Mouse (Mus musculus) forebrain, embryonic 15.5 days (tissue): Measurements from ENCODE around the gene Ntrk1. TPM values are rescaled to one million over a fixed set of nuclear protein-coding genes. Genes with fewer than 3 reads are reported as not detected.

Source experiments
- ATAC-seq: fragments of 200-750 bp; cut with Nextera tagmentation; replicated peaks from 2 replicates; pipeline ENCODE4 v1.8.0; 2017; ENCODE audit warnings: mild to moderate bottlenecking, moderate TSS enrichment, moderate library complexity
- H3K27ac ChIP-seq: fragments of 300-500 bp; sonication (generic); replicated peaks from 2 replicates; pipeline ENCODE4 v1.5.1; 2015; ENCODE audit warnings: mild to moderate bottlenecking, inconsistent platforms
- H3K27me3 ChIP-seq: fragments of 300-500 bp; sonication (generic); 2 replicates; pipeline ENCODE4 v1.6.1; 2015; ENCODE audit warnings: inconsistent platforms
- H3K36me3 ChIP-seq: fragments of 300-500 bp; sonication (generic); 2 replicates; pipeline ENCODE4 v1.6.1; 2015; ENCODE audit warnings: mild to moderate bottlenecking, inconsistent platforms
- H3K4me1 ChIP-seq: fragments of 300-500 bp; sonication (generic); 2 replicates; pipeline ENCODE4 v1.6.1; 2015; ENCODE audit warnings: inconsistent platforms
- H3K4me2 ChIP-seq: fragments of 300-500 bp; sonication (generic); replicated peaks from 2 replicates; pipeline ENCODE4 v1.6.1; 2015; ENCODE audit warnings: mild to moderate bottlenecking, inconsistent platforms
- H3K4me3 ChIP-seq: fragments of 300-500 bp; sonication (generic); 2 replicates; pipeline ENCODE4 v1.5.1; 2015; ENCODE audit warnings: mild to moderate bottlenecking, inconsistent platforms
- H3K9ac ChIP-seq: fragments of 300-500 bp; sonication (generic); replicated peaks from 2 replicates; pipeline ENCODE4 v1.6.1; 2015; ENCODE audit warnings: mild to moderate bottlenecking, inconsistent platforms
- H3K9me3 ChIP-seq: fragments of 300-500 bp; sonication (generic); 2 replicates; pipeline ENCODE4 v1.6.1; 2016; ENCODE audit warnings: inconsistent platforms
- WGBS: fragments of 180-500 bp; shearing (Covaris S2); methylation state at CpG from one replicate; pipeline ENCODE4 v1.1.7; 2015; ENCODE audit warnings: mixed read lengths; 5-methylcytosine and 5-hydroxymethylcytosine counted together
- polyA plus RNA-seq: library from polyadenylated mRNA; unstranded; fragments of >200 nt; fragmentation: Nextera tagmentation; extraction: Ambion mirVana; gene quantifications from 2 replicates; pipeline ENCODE4 v1.2.1, GENCODE M21; 2015

Gene Ntrk1
- polyA plus RNA-seq, 1 experiment from 2014 or later = 1.0 TPM

- H3K27ac ChIP-seq = no peak overlapping the region
- no peak for ATAC-seq
- H3K4me3 ChIP-seq = no peak overlapping the region; the same call in 1 of the 2 replicates
- peaks cover 6% of the 10 kb centered on the region for H3K4me1 ChIP-seq
- H3K27me3 ChIP-seq = peaks cover 7% of the 10 kb centered on the region; the same call in 1 of the 2 replicates
- peak overlapping the region; percentile 25 for H3K4me2 ChIP-seq
- no peaks in the 10 kb centered on the region for H3K9me3 ChIP-seq
- H3K36me3 ChIP-seq = no peaks in the 10 kb centered on the region
- no peak overlapping the region for H3K9ac ChIP-seq
- 30% methylated on average over 9 of the region's 15 CpGs for WGBS
Observed at GRCm38 (mm10) chr3:87763683-87764289, 31.2 kb downstream of the Ntrk1 start.

DNA sequence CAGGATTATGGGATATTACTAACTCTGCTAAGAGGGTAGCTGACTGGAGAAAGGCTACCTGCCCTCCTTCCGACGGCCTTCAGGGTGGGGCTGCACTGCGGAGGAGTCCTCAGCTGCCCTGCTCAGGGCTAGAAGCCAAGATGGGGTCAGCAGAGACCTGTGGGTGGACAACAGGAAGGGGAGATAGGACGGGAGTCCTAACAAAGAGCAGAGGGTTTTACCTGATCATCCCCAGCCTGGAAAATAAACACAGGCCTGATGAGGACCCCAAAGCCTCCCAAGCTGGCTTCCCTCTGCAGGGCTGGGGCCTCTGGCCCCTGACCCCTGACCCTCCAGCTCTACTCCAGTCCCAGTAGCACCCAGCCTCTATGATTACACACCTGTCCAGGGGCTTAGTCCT lies 31.8 kb downstream of the Ntrk1 start:
- 63% methylated on average over 4 of the region's 4 CpGs for WGBS
- Histone ChIP-seq H3K27me3 (peaks cover 7% of the 10 kb centered on the region; the same call in 1 of the 2 replicates), H3K9ac (no peak overlapping the region), H3K4me2 (no peak overlapping the region), H3K4me3 (no peak overlapping the region), H3K36me3 (no peaks in the 10 kb centered on the region), H3K4me1 (peaks cover 5% of the 10 kb centered on the region; the same call in 1 of the 2 replicates), H3K27ac (no peak overlapping the region), H3K9me3 (no peaks in the 10 kb centered on the region)
- ATAC-seq = no peak

DNA sequence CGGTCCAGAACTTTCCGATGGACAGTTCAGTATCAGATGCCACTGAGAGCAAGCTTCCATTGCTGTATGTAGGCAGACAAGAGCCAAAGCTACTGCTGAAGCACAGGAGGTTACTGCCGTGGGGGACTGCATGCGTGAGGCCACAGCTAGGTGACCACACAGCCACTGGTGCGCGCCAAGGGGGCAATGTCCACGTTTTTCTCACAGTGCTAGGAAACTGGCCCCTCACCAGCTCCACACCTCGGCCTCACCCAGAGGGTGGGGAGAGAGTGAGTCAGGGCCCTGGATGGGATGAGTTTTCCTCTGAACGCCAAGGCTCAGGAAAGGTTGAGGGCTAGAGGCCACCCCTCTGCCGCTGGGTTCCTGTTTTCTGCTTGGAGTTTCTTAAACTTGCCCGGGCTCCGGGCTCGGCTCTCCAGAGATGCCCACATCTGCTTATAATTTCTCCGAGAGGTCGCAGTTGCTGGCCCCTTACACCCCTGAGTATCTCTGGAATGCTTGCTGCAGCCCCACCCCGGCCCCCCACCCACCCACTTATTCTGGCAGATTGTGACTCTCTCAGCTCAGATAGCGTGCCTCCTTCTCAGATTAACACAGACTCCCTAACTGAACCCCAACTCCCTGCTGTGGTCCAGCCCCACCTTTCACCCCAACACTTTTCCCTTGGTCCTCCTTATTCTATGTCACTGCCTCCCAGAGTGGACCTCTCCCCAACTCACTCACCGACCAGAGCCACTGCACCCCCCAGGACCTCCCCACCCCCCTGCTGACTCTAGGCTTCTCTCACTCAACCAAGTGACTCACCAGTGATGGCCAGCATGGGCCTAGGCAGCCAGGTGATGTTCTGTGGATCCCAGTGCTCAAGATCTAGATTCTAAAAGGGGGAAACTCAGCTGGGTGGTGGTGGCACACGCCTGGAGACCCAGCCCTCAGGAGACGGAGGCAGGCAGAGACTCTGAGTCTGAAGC lies 33.3 kb downstream of the Ntrk1 start:
- no peaks in the 10 kb centered on the region for H3K27me3 ChIP-seq
- H3K4me3 ChIP-seq = no peak overlapping the region
- no peak overlapping the region for H3K27ac ChIP-seq
- H3K4me2 ChIP-seq = no peak overlapping the region
- no peaks in the 10 kb centered on the region for H3K9me3 ChIP-seq
- 77% methylated on average over 20 of the region's 20 CpGs for WGBS
- no peak overlapping the region for H3K9ac ChIP-seq
- H3K4me1 ChIP-seq = peaks cover 5% of the 10 kb centered on the region; the same call in 1 of the 2 replicates
- no peaks in the 10 kb centered on the region for H3K36me3 ChIP-seq
- ATAC-seq = no peak

DNA sequence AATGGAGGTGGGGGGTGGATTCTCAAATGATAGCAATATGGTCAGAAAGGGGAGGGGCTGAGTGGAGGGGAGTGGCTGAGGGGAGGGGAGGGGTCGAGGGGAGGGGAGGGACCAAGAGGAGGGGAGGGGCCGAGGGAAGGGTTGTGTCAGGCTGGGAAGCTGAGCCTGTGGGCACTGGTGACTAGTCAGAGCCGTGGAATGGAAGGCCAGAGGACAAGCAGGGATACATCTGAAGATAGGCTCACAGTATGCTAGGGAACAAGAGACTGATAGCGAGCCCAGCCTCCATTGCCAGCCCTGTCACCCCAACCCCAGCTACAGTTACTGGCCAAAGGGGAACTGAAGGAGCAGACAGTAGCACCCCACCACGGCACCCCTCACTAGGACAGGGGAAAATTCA lies 36.3 kb downstream of the Ntrk1 start:
- H3K4me3 ChIP-seq = no peak overlapping the region
- H3K27me3 ChIP-seq = no peaks in the 10 kb centered on the region
- ATAC-seq = no peak
- no peaks in the 10 kb centered on the region for H3K36me3 ChIP-seq
- peaks cover 11% of the 10 kb centered on the region for H3K4me1 ChIP-seq
- no peak overlapping the region for H3K9ac ChIP-seq
- no peak overlapping the region for H3K4me2 ChIP-seq
- WGBS = 40% methylated on average over 5 of the region's 5 CpGs
- H3K27ac ChIP-seq = no peak overlapping the region
- no peaks in the 10 kb centered on the region for H3K9me3 ChIP-seq

GRCm38 (mm10) chr3:87756488-87756887 lies 38.5 kb downstream of the Ntrk1 start:
- 56% methylated on average over 20 of the region's 20 CpGs for WGBS
- peaks cover 8% of the 10 kb centered on the region for H3K4me1 ChIP-seq
- peak overlapping the region; percentile 44; the same call in 1 of the 2 replicates for H3K9ac ChIP-seq
- peak overlapping the region; percentile 52 for H3K4me2 ChIP-seq
- no peak overlapping the region for H3K27ac ChIP-seq
- ATAC-seq = peak; percentile 33; the same call in 1 of the 2 replicates
- H3K4me3 ChIP-seq = peak overlapping the region; percentile 31; the same call in 1 of the 2 replicates
- no peaks in the 10 kb centered on the region for H3K36me3 ChIP-seq
- no peaks in the 10 kb centered on the region for H3K9me3 ChIP-seq
- no peaks in the 10 kb centered on the region for H3K27me3 ChIP-seq

DNA sequence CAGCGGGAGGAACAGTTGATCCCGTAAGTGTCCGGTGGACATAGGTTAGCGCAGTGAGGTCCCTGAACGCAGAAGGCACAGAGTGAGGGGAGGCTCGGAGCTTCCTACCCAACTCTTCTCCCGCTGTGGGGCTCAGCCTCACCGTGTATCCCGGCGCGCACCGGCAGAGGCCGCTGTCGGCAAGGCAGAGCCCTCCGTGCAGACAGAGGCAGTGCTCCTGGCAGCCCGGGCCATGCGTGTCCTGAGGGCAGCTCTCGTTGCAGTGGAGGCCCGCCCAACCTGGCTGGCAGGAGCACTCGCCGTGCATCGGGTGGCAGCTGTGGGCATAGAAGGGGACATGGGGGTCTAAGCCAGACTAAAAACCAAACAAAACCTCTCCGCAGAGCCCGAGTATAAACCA lies 39.0 kb downstream of the Ntrk1 start:
- 2% methylated on average over 24 of the region's 24 CpGs for WGBS
- Histone ChIP-seq H3K36me3 (no peaks in the 10 kb centered on the region), H3K9me3 (no peaks in the 10 kb centered on the region), H3K9ac (peak overlapping the region; percentile 44), H3K27me3 (no peaks in the 10 kb centered on the region), H3K27ac (no peak overlapping the region), H3K4me1 (peaks cover 8% of the 10 kb centered on the region), H3K4me2 (peak overlapping the region; percentile 52), H3K4me3 (peak overlapping the region; percentile 31)
- peak; percentile 92 for ATAC-seq

DNA sequence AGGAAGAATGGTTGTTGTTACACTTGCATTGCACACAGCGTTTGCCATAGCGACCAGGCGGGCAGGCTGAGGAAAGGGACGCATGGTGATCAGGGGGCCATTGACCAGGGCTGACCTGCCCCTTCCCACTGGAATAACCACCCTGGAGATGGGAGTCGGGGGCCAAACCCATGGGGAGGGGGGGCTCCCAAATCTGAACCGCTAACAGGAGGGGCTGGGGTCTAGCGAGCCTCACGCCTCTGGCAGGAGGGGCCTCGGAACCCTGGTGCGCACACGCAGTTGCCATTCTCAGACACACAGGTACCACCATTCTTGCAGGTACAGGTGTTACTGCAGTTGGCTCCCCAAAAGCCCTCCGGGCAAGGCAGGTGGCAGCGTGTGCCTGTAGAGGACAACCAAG lies 41.1 kb downstream of the Ntrk1 start:
- Histone ChIP-seq H3K4me2 (no peak overlapping the region), H3K36me3 (no peaks in the 10 kb centered on the region), H3K4me3 (no peak overlapping the region), H3K27ac (no peak overlapping the region), H3K27me3 (no peaks in the 10 kb centered on the region), H3K9ac (no peak overlapping the region), H3K9me3 (no peaks in the 10 kb centered on the region), H3K4me1 (peaks cover 8% of the 10 kb centered on the region)
- 78% methylated on average over 13 of the region's 13 CpGs for WGBS
- no peak for ATAC-seq

DNA sequence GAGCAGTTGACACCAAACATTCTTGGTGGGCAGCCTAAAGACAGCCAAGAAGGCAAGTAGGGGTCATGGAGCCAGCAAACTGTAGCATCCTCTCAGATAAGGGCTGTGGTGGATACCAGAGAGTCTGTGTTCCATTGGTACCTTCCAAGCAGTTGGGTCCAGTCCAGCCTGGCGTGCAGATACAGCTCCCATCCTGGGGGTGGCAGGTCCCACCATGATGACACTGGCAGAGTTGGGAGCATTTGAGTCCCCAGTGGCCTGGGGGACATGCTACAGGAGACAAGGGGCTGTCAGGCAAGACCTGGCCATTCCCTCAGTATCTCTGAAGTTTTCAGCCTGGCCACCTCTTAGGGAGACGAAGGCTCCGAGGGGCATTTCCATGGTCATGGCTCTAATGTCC lies 42.4 kb downstream of the Ntrk1 start:
- Histone ChIP-seq H3K4me2 (no peak overlapping the region), H3K9ac (no peak overlapping the region), H3K27ac (no peak overlapping the region), H3K9me3 (no peaks in the 10 kb centered on the region), H3K27me3 (no peaks in the 10 kb centered on the region), H3K4me1 (peaks cover 8% of the 10 kb centered on the region), H3K36me3 (no peaks in the 10 kb centered on the region), H3K4me3 (no peak overlapping the region)
- 87% methylated on average over 3 of the region's 3 CpGs for WGBS
- ATAC-seq = no peak

DNA sequence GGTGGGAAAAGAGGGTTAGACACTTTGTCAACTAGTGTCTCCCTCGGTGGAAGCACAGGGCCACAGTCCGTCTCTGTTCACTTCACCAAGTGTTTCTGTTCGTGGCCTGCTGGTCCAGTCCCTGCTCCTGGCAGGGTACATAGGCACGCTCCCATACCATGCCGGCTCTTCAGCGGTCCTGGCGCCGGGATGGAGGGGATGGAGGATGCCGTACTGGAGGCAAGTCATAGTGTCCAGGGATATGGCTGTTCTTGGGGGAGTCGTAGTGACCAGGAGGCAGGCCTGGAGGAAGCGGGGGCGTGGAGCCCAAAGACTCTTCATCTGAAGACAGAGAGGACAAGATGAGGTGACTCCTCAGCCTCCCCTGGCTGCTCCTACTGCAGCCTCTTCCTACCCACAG lies 45.0 kb downstream of the Ntrk1 start:
- Histone ChIP-seq H3K4me1 (0 out of 2 replicates have a peak, but pooled peaks cover 5% of the 10 kb centered on the region), H3K4me2 (no peak overlapping the region), H3K4me3 (no peak overlapping the region), H3K27ac (no peak overlapping the region), H3K9me3 (no peaks in the 10 kb centered on the region), H3K9ac (no peak overlapping the region), H3K27me3 (no peaks in the 10 kb centered on the region), H3K36me3 (no peaks in the 10 kb centered on the region)
- WGBS = 92% methylated on average over 12 of the region's 12 CpGs
- ATAC-seq = no peak

GRCm38 (mm10) chr3:87749036-87749435 lies 45.9 kb downstream of the Ntrk1 start:
- no peaks in the 10 kb centered on the region for H3K27me3 ChIP-seq
- no peak overlapping the region for H3K4me3 ChIP-seq
- no peak overlapping the region for H3K9ac ChIP-seq
- H3K4me1 ChIP-seq = 0 out of 2 replicates have a peak, but pooled peaks cover 5% of the 10 kb centered on the region
- 16% methylated on average over 5 of the region's 5 CpGs for WGBS
- no peak overlapping the region for H3K27ac ChIP-seq
- H3K9me3 ChIP-seq = no peaks in the 10 kb centered on the region
- no peaks in the 10 kb centered on the region for H3K36me3 ChIP-seq
- ATAC-seq = no peak
- no peak overlapping the region for H3K4me2 ChIP-seq

DNA sequence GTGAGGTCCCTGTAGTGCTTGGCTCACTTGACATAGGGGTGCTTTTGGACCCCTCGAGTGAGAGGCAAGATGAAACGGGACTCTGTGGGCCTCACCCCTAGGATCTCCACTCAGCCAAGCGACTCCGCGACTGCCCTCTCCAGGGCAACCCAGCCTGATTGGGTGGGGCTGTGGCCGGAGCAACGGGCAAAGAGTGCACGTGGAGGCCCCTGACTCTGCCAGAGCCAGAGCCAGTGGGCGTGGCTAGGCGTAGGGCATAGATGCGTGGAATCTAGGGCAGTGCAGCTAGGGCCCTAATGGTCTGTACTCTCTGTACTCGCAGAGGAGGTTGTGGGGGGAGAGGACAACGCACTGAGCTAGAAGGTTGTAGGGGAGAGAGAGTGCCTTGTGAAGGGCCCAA lies 46.5 kb downstream of the Ntrk1 start, which contains the start of gene Lrrc71:
Lrrc71 (minus strand) TSS at position 195 of the 400 bp plus-strand sequence.
- H3K36me3 ChIP-seq = no peaks in the 10 kb centered on the region
- 47% methylated on average over 13 of the region's 13 CpGs for WGBS
- ATAC-seq = no peak
- no peak within 1 kb of the TSS for H3K4me2 ChIP-seq
- no peak within 1 kb of the TSS for H3K9ac ChIP-seq
- 0 out of 2 replicates have a peak, but pooled peaks cover 5% of the 10 kb centered on the region for H3K4me1 ChIP-seq
- no peaks in the 10 kb centered on the region for H3K27me3 ChIP-seq
- no peaks in the 10 kb centered on the region for H3K9me3 ChIP-seq
- H3K4me3 ChIP-seq = no peak within 1 kb of the TSS
- H3K27ac ChIP-seq = no peak within 1 kb of the TSS

- Histone ChIP-seq H3K27ac (no peak overlapping the region), H3K4me3 (no peak overlapping the region), H3K4me2 (peak overlapping the region; percentile 6; the same call in 1 of the 2 replicates), H3K27me3 (no peaks in the 10 kb centered on the region), H3K4me1 (0 out of 2 replicates have a peak, but pooled peaks cover 5% of the 10 kb centered on the region), H3K9me3 (no peaks in the 10 kb centered on the region), H3K36me3 (no peaks in the 10 kb centered on the region), H3K9ac (no peak overlapping the region)
- 42% methylated on average over 18 of the region's 18 CpGs for WGBS
- ATAC-seq = no peak
Observed at GRCm38 (mm10) chr3:87745036-87745659, 49.8 kb downstream of the Ntrk1 start.
